19 mouse cellular contexts compared by ENCODE assay signal in the genomic region with DNA sequence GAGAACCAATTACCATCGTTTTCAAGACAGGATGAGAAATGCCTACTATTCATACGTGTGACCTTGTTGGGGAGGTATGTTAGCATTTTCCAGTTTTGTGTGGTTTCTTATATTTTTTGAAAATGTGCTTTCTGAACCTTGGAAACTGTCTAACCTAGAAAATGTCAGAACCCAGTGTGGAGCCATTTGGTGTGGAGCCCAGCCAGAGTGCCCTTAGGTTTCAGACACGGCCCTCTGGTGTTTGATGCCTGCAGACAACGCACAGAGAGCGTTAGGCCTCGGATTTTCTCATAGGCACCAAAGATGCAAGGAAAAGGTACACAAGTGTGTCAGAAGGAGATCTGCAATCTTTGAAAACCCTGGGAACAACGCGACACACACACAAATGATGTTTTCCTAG.
DNase-seq lines count a peak whose midpoint lies in the region; ATAC-seq lines count a peak whose summit lies in the region.
"Had no signal": no experiment of that assay in that cellular context is flagged by ENCODE, and none has a peak within 500 bp of the region (broad histone marks: within the 10 kb centered on the region; RNA-seq: fewer than 3 reads in every experiment).

No protein-coding gene starts in this region.

- H3K9ac ChIP-seq in heart, embryonic 13.5 days: no peak overlapping the region
- no peak overlapping the region for H3K9ac ChIP-seq in midbrain, embryonic 15.5 days
- no peak overlapping the region for H3K9ac ChIP-seq in midbrain, embryonic 11.5 days (ENCODE audit: low read length)
- no peak overlapping the region for H3K9ac ChIP-seq in hindbrain, embryonic 14.5 days
- H3K9ac ChIP-seq: embryonic facial prominence, embryonic 13.5 days; heart, embryonic 12.5 days; liver, embryonic 14.5 days had no signal

- no peaks in the 10 kb centered on the region for H3K27me3 ChIP-seq in heart, embryonic 13.5 days (replicated peaks)
- H3K27me3 ChIP-seq in midbrain, embryonic 15.5 days (replicated peaks): no peaks in the 10 kb centered on the region
- no peaks in the 10 kb centered on the region for H3K27me3 ChIP-seq in midbrain, embryonic 11.5 days (ENCODE audit: control insufficient read depth, insufficient read depth, low read length)
- H3K27me3 ChIP-seq in hindbrain, embryonic 14.5 days (ENCODE audit: control insufficient read depth, insufficient read depth, low read length): no peaks in the 10 kb centered on the region
- H3K27me3 ChIP-seq: embryonic facial prominence, embryonic 13.5 days; heart, embryonic 12.5 days; megakaryocyte, embryonic 14.5 days had no signal

- H3K4me2 ChIP-seq in heart, embryonic 13.5 days: no peak overlapping the region
- no peak overlapping the region for H3K4me2 ChIP-seq in midbrain, embryonic 15.5 days
- no peak overlapping the region for H3K4me2 ChIP-seq in midbrain, embryonic 11.5 days
- no peak overlapping the region for H3K4me2 ChIP-seq in hindbrain, embryonic 14.5 days (replicated peaks)
- H3K4me2 ChIP-seq: embryonic facial prominence, embryonic 13.5 days had no signal

- 87% methylated on average over 8 of the region's 8 CpGs for WGBS in heart, embryonic 13.5 days
- WGBS in midbrain, embryonic 15.5 days: 79% methylated on average over 8 of the region's 8 CpGs
- WGBS in midbrain, embryonic 11.5 days: 92% methylated on average over 8 of the region's 8 CpGs
- WGBS in hindbrain, embryonic 14.5 days: 79% methylated on average over 8 of the region's 8 CpGs

- peaks cover 44% of the 10 kb centered on the region for H3K36me3 ChIP-seq in heart, embryonic 13.5 days
- H3K36me3 ChIP-seq in midbrain, embryonic 15.5 days (replicated peaks): no peaks in the 10 kb centered on the region; the same call in 1 of the 2 replicates
- H3K36me3 ChIP-seq in midbrain, embryonic 11.5 days (ENCODE audit: control insufficient read depth, insufficient read depth, low read length): no peaks in the 10 kb centered on the region; the same call in 1 of the 2 replicates
- peaks cover 11% of the 10 kb centered on the region; the same call in 1 of the 2 replicates for H3K36me3 ChIP-seq in hindbrain, embryonic 14.5 days (replicated peaks; ENCODE audit: control insufficient read depth, insufficient read depth)

- ATAC-seq in heart, embryonic 13.5 days (ENCODE audit: extremely low read depth, insufficient number of reproducible peaks, low FRiP score, low TSS enrichment): no peak
- no peak for ATAC-seq in midbrain, embryonic 15.5 days (replicated peaks)
- ATAC-seq in midbrain, embryonic 11.5 days (ENCODE audit: low FRiP score): no peak
- no peak for ATAC-seq in hindbrain, embryonic 14.5 days (ENCODE audit: low FRiP score)
- ATAC-seq: activated CD4-positive, CD25-positive, alpha-beta regulatory T cell, adult 4 months had no signal

- H3K27ac ChIP-seq in heart, embryonic 13.5 days (replicated peaks): peak overlapping the region; percentile 68
- peak overlapping the region; percentile 58 for H3K27ac ChIP-seq in midbrain, embryonic 15.5 days
- no peak overlapping the region for H3K27ac ChIP-seq in midbrain, embryonic 11.5 days (ENCODE audit: low read depth, low read length)
- H3K27ac ChIP-seq in hindbrain, embryonic 14.5 days: peak overlapping the region; percentile 71
- H3K27ac ChIP-seq: embryonic facial prominence, embryonic 13.5 days; liver, embryonic 14.5 days; stomach, postnatal 0 days had no signal

- peaks cover 32% of the 10 kb centered on the region for H3K4me1 ChIP-seq in heart, embryonic 13.5 days
- H3K4me1 ChIP-seq in midbrain, embryonic 15.5 days: peaks cover 19% of the 10 kb centered on the region
- H3K4me1 ChIP-seq in midbrain, embryonic 11.5 days (ENCODE audit: control insufficient read depth, insufficient read depth, low read length): no peaks in the 10 kb centered on the region; the same call in 1 of the 2 replicates
- peaks cover 11% of the 10 kb centered on the region for H3K4me1 ChIP-seq in hindbrain, embryonic 14.5 days (replicated peaks; ENCODE audit: control insufficient read depth, insufficient read depth, low read length)
- H3K4me1 ChIP-seq: megakaryocyte, embryonic 14.5 days had no signal

- DNase-seq in heart, postnatal 25 days (ENCODE audit: low spot score): no peak
- no peak for DNase-seq in midbrain, embryonic 11.5 days (ENCODE audit: low spot score, missing footprints)
- no peak for DNase-seq in hindbrain, embryonic 14.5 days (ENCODE audit: low spot score)
- no peak for DNase-seq in gastrocnemius, postnatal 25 days
- DNase-seq in ovary, postnatal 14 days (ENCODE audit: low spot score): no peak
- DNase-seq in spleen, adult 12 weeks (ENCODE audit: low spot score): no peak
- DNase-seq: kidney, adult 2 months; kidney, postnatal 4 days; layer of hippocampus, postnatal 36 days; lung, postnatal 10 days; thymus, postnatal 36 days had no signal

- H3K4me3 ChIP-seq in heart, embryonic 13.5 days: no peak overlapping the region
- H3K4me3 ChIP-seq in midbrain, embryonic 15.5 days: no peak overlapping the region
- H3K4me3 ChIP-seq in midbrain, embryonic 11.5 days (ENCODE audit: low read depth, low read length): no peak overlapping the region
- no peak overlapping the region for H3K4me3 ChIP-seq in hindbrain, embryonic 14.5 days (replicated peaks; ENCODE audit: low read length)
- H3K4me3 ChIP-seq: embryonic facial prominence, embryonic 13.5 days; heart, embryonic 12.5 days; megakaryocyte, embryonic 14.5 days had no signal

- no peaks in the 10 kb centered on the region for H3K9me3 ChIP-seq in heart, embryonic 13.5 days
- no peaks in the 10 kb centered on the region for H3K9me3 ChIP-seq in midbrain, embryonic 15.5 days
- no peaks in the 10 kb centered on the region for H3K9me3 ChIP-seq in midbrain, embryonic 11.5 days (ENCODE audit: control insufficient read depth, low read length)
- H3K9me3 ChIP-seq in hindbrain, embryonic 14.5 days (ENCODE audit: control insufficient read depth, low read length): no peaks in the 10 kb centered on the region
- H3K9me3 ChIP-seq: embryonic facial prominence, embryonic 13.5 days; heart, embryonic 12.5 days had no signal

- intact Hi-C loops in heart, postnatal 25 days (cut with DNase I): no loop called here
